Mouse (Mus musculus) gastrocnemius, postnatal 4 days (tissue): ENCODE data around the gene Dnah2. TPM values are rescaled to one million over a fixed set of nuclear protein-coding genes. Genes with fewer than 3 reads are reported as not detected.

Experiments
- microRNA-seq: library from miRNA; unstranded; fragments of <30 nt; microRNA quantifications from one replicate; pipeline ENCODE4 v1.2.0, GENCODE M21; 2021
- total RNA-seq, 2 experiments: library from RNA; stranded (reverse); gene quantifications; 2 replicates each; pipeline ENCODE4 v1.2.3; 2021

The Dnah2 gene
- total RNA-seq, 2 experiments from 2014 or later: 0.47 to 0.93 TPM

Small RNA genes lying within 50 kb of the gene (microRNA-seq; reads per million reads assigned to microRNA genes)
- gene Gm27493: not detected

Other genes with a start within 250 kb of the Dnah2 start
- 10 to 100 TPM; 12.0 to 12.9 TPM for gene Cntrob, start 225.3 kb downstream of the Dnah2 start, total RNA-seq
- gene Trappc1, start 225.1 kb downstream of the Dnah2 start, total RNA-seq: 10 to 100 TPM; 62.2 to 63.1 TPM
- under 1 TPM; 0.49 to 0.56 TPM for gene Kcnab3, start 222.9 kb downstream of the Dnah2 start, total RNA-seq
- gene Rnf227, start 208.6 kb downstream of the Dnah2 start, total RNA-seq: 1 to 10 TPM; 2.8 to 3.1 TPM
- gene Chd3, start 179.7 kb downstream of the Dnah2 start, total RNA-seq: 10 to 100 TPM; 73.0 to 80.8 TPM
- gene Naa38, start 153.6 kb downstream of the Dnah2 start, total RNA-seq: 10 to 100 TPM; 63.8 to 76.3 TPM
- gene Cyb5d1, start 153.5 kb downstream of the Dnah2 start, total RNA-seq: 10 to 100 TPM; 21.1 to 26.4 TPM
- gene Tmem88, start 150.9 kb downstream of the Dnah2 start, total RNA-seq: 10 to 100 TPM; 16.9 to 17.4 TPM
- 10 to 100 TPM; 51.2 to 59.4 TPM for gene Kdm6b, start 135.4 kb downstream of the Dnah2 start, total RNA-seq
- 1 to 10 TPM; 1.9 to 2.7 TPM for gene Efnb3, start 11.1 kb upstream of the Dnah2 start, total RNA-seq
- 1 to 10 TPM; 6.8 to 7.9 TPM for gene Wrap53, start 31.1 kb upstream of the Dnah2 start, total RNA-seq
- gene Trp53, start 31.2 kb upstream of the Dnah2 start, total RNA-seq: 10 to 100 TPM; 51.1 to 51.9 TPM
- 100 to 1,000 TPM; 227 to 249 TPM for gene Atp1b2, start 56.8 kb upstream of the Dnah2 start, total RNA-seq
- not detected for gene Shbg, start 68.8 kb upstream of the Dnah2 start, total RNA-seq
- gene Sat2, start 72.9 kb upstream of the Dnah2 start, total RNA-seq: 1 to 10 TPM; 7.8 to 8.8 TPM
- 10 to 100 TPM; 90.3 to 94.0 TPM for gene Fxr2, start 83.9 kb upstream of the Dnah2 start, total RNA-seq
- not detected for gene Sox15, start 106.2 kb upstream of the Dnah2 start, total RNA-seq
- 10 to 100 TPM; 31.6 to 33.0 TPM for gene Mpdu1, start 113.5 kb upstream of the Dnah2 start, total RNA-seq
- 10 to 100 TPM; 13.1 to 14.0 TPM for gene Cd68, start 117.0 kb upstream of the Dnah2 start, total RNA-seq
- gene Eif4a1, start 123.3 kb upstream of the Dnah2 start, total RNA-seq: 100 to 1,000 TPM; 295 to 317 TPM
- 10 to 100 TPM; 43.5 to 45.9 TPM for gene Senp3, start 133.0 kb upstream of the Dnah2 start, total RNA-seq
- 1 to 10 TPM; 1.0 to 2.9 TPM for gene Tnfsf13, start 136.7 kb upstream of the Dnah2 start, total RNA-seq
- gene Tnfsf12, start 146.7 kb upstream of the Dnah2 start, total RNA-seq: 10 to 100 TPM; 22.3 to 22.9 TPM
- gene Tnfsfm13, start 147.0 kb upstream of the Dnah2 start, total RNA-seq: 1 to 10 TPM; 4.3 to 4.6 TPM
- gene Polr2a, start 209.5 kb upstream of the Dnah2 start, total RNA-seq: 10 to 100 TPM; 66.4 to 72.2 TPM
- under 1 TPM in 1 of 2 experiments, not detected in 1; 0.25 TPM for gene Slc35g3, start 212.9 kb upstream of the Dnah2 start, total RNA-seq
- 10 to 100 TPM; 26.7 to 30.5 TPM for gene Zbtb4, start 216.8 kb upstream of the Dnah2 start, total RNA-seq
- 100 to 1,000 TPM in 1 of 2 experiments, 10 to 100 TPM in 1; 95.1 to 110 TPM for gene Chrnb1, start 246.8 kb upstream of the Dnah2 start, total RNA-seq